Mouse (Mus musculus) liver, postnatal 0 days (tissue): Measurements from ENCODE around the gene Abcf2.

Experiments
- CTCF ChIP-seq: sonication (generic); IDR thresholded peaks from 2 replicates; pipeline ENCODE4 v1.5.1; 2016; ENCODE audit warnings: antibody characterized with exemption, low read depth
- EP300 ChIP-seq: IDR thresholded peaks from 2 replicates; pipeline ENCODE4 v1.6.1; 2016; ENCODE audit warnings: antibody characterized with exemption, low read depth, mild to moderate bottlenecking

GRCm38 (mm10) chr5:24594346-24594745 is 17.1 kb upstream of the Abcf2 start:
- TF ChIP-seq CTCF (no peak), EP300 (no peak)
